Mouse (Mus musculus) brain, embryonic 18.5 days (tissue): ENCODE data around the gene Ifih1.

Experiments
- DNase-seq: peaks from one replicate; pipeline ENCODE4 v3.0.0-alpha.2; 2012; ENCODE audit warnings: low read depth, low spot score

Ifih1 gene

GRCm38 (mm10) chr2:62639869-62640268 lies 6.2 kb downstream of the Ifih1 start:
- DNase-seq, result no peak

GRCm38 (mm10) chr2:62630446-62630845 lies 15.6 kb downstream of the Ifih1 start:
- no peak for DNase-seq

- no peak for DNase-seq
Measured at GRCm38 (mm10) chr2:62628356-62628755, 17.7 kb downstream of the Ifih1 start.

GRCm38 (mm10) chr2:62627728-62628127 lies 18.3 kb downstream of the Ifih1 start:
- no peak for DNase-seq

GRCm38 (mm10) chr2:62623024-62623441 lies 23.0 kb downstream of the Ifih1 start:
- DNase-seq, result no peak

GRCm38 (mm10) chr2:62619679-62620078 lies 26.4 kb downstream of the Ifih1 start:
- DNase-seq, result no peak

- no peak for DNase-seq
Measured at GRCm38 (mm10) chr2:62618934-62619341, 27.1 kb downstream of the Ifih1 start.

- DNase-seq, result no peak
Measured at GRCm38 (mm10) chr2:62613133-62613532, 32.9 kb downstream of the Ifih1 start.

- DNase-seq, result no peak
Measured at GRCm38 (mm10) chr2:62606205-62606604, 39.9 kb downstream of the Ifih1 start.

- no peak for DNase-seq
Measured at GRCm38 (mm10) chr2:62603530-62603929, 42.5 kb downstream of the Ifih1 start.

- DNase-seq, result no peak
Measured at GRCm38 (mm10) chr2:62596586-62596985, 49.5 kb downstream of the Ifih1 start.

- no peak for DNase-seq
Measured at GRCm38 (mm10) chr2:62594491-62594890, 51.6 kb downstream of the Ifih1 start.

GRCm38 (mm10) chr2:62591555-62591954 lies 54.5 kb downstream of the Ifih1 start:
- DNase-seq, result no peak

GRCm38 (mm10) chr2:62589333-62589732 lies 56.7 kb downstream of the Ifih1 start:
- DNase-seq, result no peak

GRCm38 (mm10) chr2:62585769-62586168 lies 60.3 kb downstream of the Ifih1 start:
- DNase-seq, result no peak

- no peak for DNase-seq
Measured at GRCm38 (mm10) chr2:62574962-62575361, 71.1 kb downstream of the Ifih1 start.

GRCm38 (mm10) chr2:62574250-62574649 lies 71.8 kb downstream of the Ifih1 start:
- no peak for DNase-seq

- DNase-seq, result no peak
Measured at GRCm38 (mm10) chr2:62573753-62574159, 72.3 kb downstream of the Ifih1 start, which contains the start of gene Fap. Fap (minus strand) TSS chr2:62574075.

GRCm38 (mm10) chr2:62573099-62573752 lies 72.8 kb downstream of the Ifih1 start:
- no peak for DNase-seq

GRCm38 (mm10) chr2:62564687-62565086 lies 81.4 kb downstream of the Ifih1 start:
- no peak for DNase-seq

GRCm38 (mm10) chr2:62562661-62563485 lies 83.2 kb downstream of the Ifih1 start:
- no peak for DNase-seq

- no peak for DNase-seq
Measured at GRCm38 (mm10) chr2:62557417-62557816, 88.6 kb downstream of the Ifih1 start.

- DNase-seq, result no peak
Measured at GRCm38 (mm10) chr2:62556349-62556748, 89.7 kb downstream of the Ifih1 start.
